Mouse (Mus musculus) myocyte (in vitro differentiated cells): ENCODE data around the gene Slc6a1.

Source experiments
- CEBPB ChIP-seq: IDR thresholded peaks from 2 replicates; pipeline ENCODE4 v1.6.1; 2011; ENCODE audit warnings: mild to moderate bottlenecking, moderate library complexity; ENCODE audit not compliant: poor library complexity, insufficient read depth, severe bottlenecking
- E2F4 ChIP-seq: IDR thresholded peaks from one replicate; pipeline ENCODE4 v1.6.1; 2011; ENCODE audit warnings: mild to moderate bottlenecking, control low read depth, moderate library complexity; ENCODE audit not compliant: insufficient read depth
- MAX ChIP-seq: IDR thresholded peaks from one replicate; pipeline ENCODE4 v1.6.1; 2011; ENCODE audit warnings: low read depth, mild to moderate bottlenecking, control low read depth
- MYOD1 ChIP-seq, 3 experiments: IDR thresholded peaks; one replicate each; pipeline ENCODE4 v1.6.1; 2011; ENCODE audit warnings: control low read depth in 2 of 3, low read depth in 2 of 3, mild to moderate bottlenecking in 2 of 3, moderate library complexity in 1 of 3; ENCODE audit not compliant: insufficient read length in 2 of 3, control insufficient read depth in 1 of 3
- MYOG ChIP-seq, 3 experiments: IDR thresholded peaks; one replicate each; pipeline ENCODE4 v1.6.1; 2011; ENCODE audit warnings: control low read depth in 2 of 3, low read depth in 2 of 3, mild to moderate bottlenecking in 2 of 3; ENCODE audit not compliant: insufficient read length in 2 of 3, control insufficient read depth in 1 of 3, insufficient read depth in 1 of 3
- POLR2A ChIP-seq: IDR thresholded peaks from one replicate; pipeline ENCODE4 v1.6.1; 2011; ENCODE audit warnings: low read depth, mild to moderate bottlenecking, control low read depth, moderate library complexity; ENCODE audit not compliant: insufficient read length
- POLR2AphosphoS2 ChIP-seq: IDR thresholded peaks from one replicate; pipeline ENCODE4 v1.6.1; 2011; ENCODE audit warnings: low read depth, control low read depth; ENCODE audit not compliant: insufficient read length
- SRF ChIP-seq: IDR thresholded peaks from one replicate; pipeline ENCODE4 v1.6.1; 2011; ENCODE audit warnings: low read depth; ENCODE audit not compliant: control insufficient read depth, insufficient read length
- TCF12 ChIP-seq: IDR thresholded peaks from one replicate; pipeline ENCODE4 v1.6.1; 2011; ENCODE audit warnings: mild to moderate bottlenecking, control low read depth; ENCODE audit not compliant: poor library complexity, insufficient read depth, severe bottlenecking
- TCF3 ChIP-seq: IDR thresholded peaks from one replicate; pipeline ENCODE4 v1.6.1; 2011; ENCODE audit warnings: low read depth, control low read depth; ENCODE audit not compliant: insufficient read length
- USF1 ChIP-seq: IDR thresholded peaks from one replicate; pipeline ENCODE4 v1.6.1; 2011; ENCODE audit warnings: low read depth, mild to moderate bottlenecking, control low read depth, moderate library complexity

DNA sequence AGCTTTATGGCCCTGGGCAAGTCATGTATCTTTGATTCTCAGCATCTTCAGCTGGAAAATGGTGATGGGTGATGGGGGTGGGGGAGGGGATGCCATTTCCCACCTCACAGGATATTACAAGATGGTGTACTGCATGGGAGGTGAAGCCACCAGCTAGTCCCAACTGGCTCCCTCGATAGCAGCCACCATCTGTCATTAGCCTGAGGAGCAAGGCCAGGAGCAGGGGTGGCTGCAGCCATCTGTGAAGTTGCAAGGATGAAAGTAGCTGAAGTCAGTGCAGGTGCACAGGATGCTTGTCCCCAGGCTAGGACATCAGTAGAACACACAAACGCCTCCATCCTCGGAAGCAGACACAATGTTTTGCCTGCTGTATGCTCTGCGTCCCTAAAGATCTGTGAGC, 8.5 kb downstream of the Slc6a1 start:
- TF ChIP-seq POLR2A (no peak), TCF12 (no peak), CEBPB (no peak), E2F4 (no peak), MAX (no peak), MYOD1 (IDR thresholded peaks at IDR 0.05; ENCODE audit: control insufficient read depth in 1 of 3, insufficient read length in 2 of 3, low read depth in 2 of 3) (no peak), USF1 (no peak), MYOG (IDR thresholded peaks at IDR 0.05; ENCODE audit: control insufficient read depth in 1 of 3, insufficient read depth in 1 of 3, insufficient read length in 2 of 3, low read depth in 2 of 3) (no peak), POLR2AphosphoS2 (no peak), SRF (no peak), TCF3 (no peak)
